Mouse (Mus musculus): ENCODE data around the gene Ammecr1.

The Ammecr1 gene

GRCm38 (mm10) chrX:142966008-142966966, at the start of gene Ammecr1:
Gene Ammecr1, minus strand, starts transcription at chrX:142966728.
- DNase-seq (ENCODE audit: extremely low read depth, low read depth, low spot score) = no peak

GRCm38 (mm10) chrX:143014118-143014517, 47.6 kb upstream of the Ammecr1 start:
- no peak for DNase-seq (ENCODE audit: extremely low read depth, low read depth, low spot score)

GRCm38 (mm10) chrX:143012334-143012733, 45.8 kb upstream of the Ammecr1 start:
- no peak for DNase-seq (ENCODE audit: extremely low read depth, low read depth, low spot score)

- no peak for DNase-seq (ENCODE audit: extremely low read depth, low read depth, low spot score)
Observed at GRCm38 (mm10) chrX:143011865-143012264, 45.3 kb upstream of the Ammecr1 start.

- DNase-seq (ENCODE audit: extremely low read depth, low read depth, low spot score) = no peak
Observed at GRCm38 (mm10) chrX:143004131-143004846, 37.8 kb upstream of the Ammecr1 start.

- DNase-seq (ENCODE audit: extremely low read depth, low read depth, low spot score) = no peak
Observed at GRCm38 (mm10) chrX:142997214-142997613, 30.7 kb upstream of the Ammecr1 start.

GRCm38 (mm10) chrX:142994514-142994913, 28.0 kb upstream of the Ammecr1 start:
- no peak for DNase-seq (ENCODE audit: extremely low read depth, low read depth, low spot score)

- no peak for DNase-seq (ENCODE audit: extremely low read depth, low read depth, low spot score)
Observed at GRCm38 (mm10) chrX:142984170-142984569, 17.6 kb upstream of the Ammecr1 start.

GRCm38 (mm10) chrX:142983638-142984037, 17.1 kb upstream of the Ammecr1 start:
- no peak for DNase-seq (ENCODE audit: extremely low read depth, low read depth, low spot score)

- DNase-seq (ENCODE audit: extremely low read depth, low read depth, low spot score) = no peak
Observed at GRCm38 (mm10) chrX:142981530-142982130, 15.1 kb upstream of the Ammecr1 start.

- no peak for DNase-seq (ENCODE audit: extremely low read depth, low read depth, low spot score)
Observed at GRCm38 (mm10) chrX:142980855-142981529, 14.5 kb upstream of the Ammecr1 start.

- DNase-seq (ENCODE audit: extremely low read depth, low read depth, low spot score) = no peak
Observed at GRCm38 (mm10) chrX:142979224-142979623, 12.7 kb upstream of the Ammecr1 start.

GRCm38 (mm10) chrX:142972443-142972970, 6.0 kb upstream of the Ammecr1 start:
- no peak for DNase-seq (ENCODE audit: extremely low read depth, low read depth, low spot score)

GRCm38 (mm10) chrX:142971759-142972158, 5.2 kb upstream of the Ammecr1 start:
- DNase-seq (ENCODE audit: extremely low read depth, low read depth, low spot score) = no peak

- no peak for DNase-seq (ENCODE audit: extremely low read depth, low read depth, low spot score)
Observed at GRCm38 (mm10) chrX:142967067-142967466, 539 bp upstream of the Ammecr1 start.

GRCm38 (mm10) chrX:142965236-142966007, 1.1 kb downstream of the Ammecr1 start:
- no peak for DNase-seq (ENCODE audit: extremely low read depth, low read depth, low spot score)

- DNase-seq (ENCODE audit: extremely low read depth, low read depth, low spot score) = no peak
Observed at GRCm38 (mm10) chrX:142960434-142960833, 6.1 kb downstream of the Ammecr1 start.

- no peak for DNase-seq (ENCODE audit: extremely low read depth, low read depth, low spot score)
Observed at GRCm38 (mm10) chrX:142959674-142960307, 6.7 kb downstream of the Ammecr1 start.

GRCm38 (mm10) chrX:142928430-142928829, 38.1 kb downstream of the Ammecr1 start:
- DNase-seq (ENCODE audit: extremely low read depth, low read depth, low spot score) = no peak
